Mouse (Mus musculus) midbrain, embryonic 10.5 days (tissue): ENCODE measurements at regions not wholly inside any gene's neighbourhood (a gene's known extent, or its start where the extent isn't known, plus 50 kb on each side); places are given as distances from the start of the nearest gene placed in this dataset.

Source experiments
- DNase-seq: peaks from one replicate; pipeline ENCODE4 v3.0.0-alpha.2; 2017; ENCODE audit warnings: low spot score
- H3K27ac ChIP-seq: fragments of 300-500 bp; sonication (generic); replicated peaks from 2 replicates; pipeline ENCODE4 v1.5.1; 2016; ENCODE audit warnings: mild to moderate bottlenecking
- H3K27me3 ChIP-seq: fragments of 300-500 bp; sonication (generic); 2 replicates; pipeline ENCODE4 v1.6.1; 2016; ENCODE audit warnings: low read depth, mild to moderate bottlenecking; ENCODE audit not compliant: poor library complexity, severe bottlenecking
- H3K36me3 ChIP-seq: fragments of 300-500 bp; sonication (generic); 2 replicates; pipeline ENCODE4 v1.6.1; 2016; ENCODE audit warnings: mild to moderate bottlenecking, moderate library complexity
- H3K4me1 ChIP-seq: fragments of 300-500 bp; sonication (generic); 2 replicates; pipeline ENCODE4 v1.6.1; 2016
- H3K4me3 ChIP-seq: fragments of 300-500 bp; sonication (generic); 2 replicates; pipeline ENCODE4 v1.5.1; 2016; ENCODE audit warnings: mild to moderate bottlenecking, moderate library complexity
- H3K9me3 ChIP-seq: fragments of 300-500 bp; sonication (generic); replicated peaks from 2 replicates; pipeline ENCODE4 v1.6.1; 2016; ENCODE audit warnings: mild to moderate bottlenecking
- WGBS: fragments of 180-500 bp; shearing (Covaris S2); methylation state at CpG from one replicate; pipeline ENCODE4 v1.1.7; 2016; 5-methylcytosine and 5-hydroxymethylcytosine counted together

DNA sequence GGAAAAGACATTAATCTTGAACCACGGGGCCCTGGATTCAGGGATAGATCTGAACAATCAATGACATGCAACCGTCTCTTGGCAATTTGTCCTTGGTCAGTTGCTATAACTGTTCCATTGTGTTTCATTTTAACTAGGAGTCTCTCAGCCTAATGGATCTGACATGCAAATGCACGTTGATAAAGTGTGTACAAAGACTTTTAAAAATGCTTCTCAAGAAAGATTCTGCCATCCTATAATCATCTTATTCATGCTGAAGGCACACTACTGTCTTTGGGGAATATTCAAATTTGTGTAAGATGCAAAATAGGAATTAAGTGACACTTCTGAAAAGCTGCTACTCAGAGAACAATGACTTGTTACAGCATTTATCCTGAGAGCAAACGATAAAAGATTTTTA is 252.3 kb downstream of the Hdgfl1 start:
- 81% methylated on average over 4 of the region's 4 CpGs for WGBS
- DNase-seq = no peak
- H3K36me3 ChIP-seq = no peaks in the 10 kb centered on the region

DNA sequence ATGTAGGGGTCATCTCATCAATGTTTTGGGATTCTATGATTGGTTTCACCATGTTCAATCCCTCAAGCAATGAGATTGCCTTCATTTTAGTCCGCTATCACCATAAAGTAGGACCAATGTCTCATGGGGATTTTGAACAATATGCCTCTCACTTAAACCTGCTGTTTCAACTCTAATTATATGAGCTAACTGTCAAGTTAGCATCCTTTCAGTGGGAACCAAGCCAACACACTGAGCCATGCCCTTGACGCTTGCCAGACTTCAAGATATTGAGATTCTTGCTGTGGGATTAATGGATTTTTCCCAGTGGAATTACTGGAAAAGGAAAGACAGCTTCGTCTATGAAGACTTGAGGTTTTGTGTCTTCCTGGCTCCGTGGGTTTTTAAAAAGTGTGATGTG is 259.5 kb downstream of the Hdgfl1 start:
- Histone ChIP-seq H3K4me3 (no peak overlapping the region), H3K36me3 (no peaks in the 10 kb centered on the region), H3K4me1 (no peaks in the 10 kb centered on the region), H3K9me3 (no peaks in the 10 kb centered on the region), H3K27ac (no peak overlapping the region), H3K27me3 (no peaks in the 10 kb centered on the region)
- 86% methylated on average over 4 of the region's 4 CpGs for WGBS
- no peak for DNase-seq

More for the DNA sequence above, 252.3 kb downstream of the Hdgfl1 start:
- Histone ChIP-seq H3K4me1 (no peaks in the 10 kb centered on the region), H3K27me3 (no peaks in the 10 kb centered on the region), H3K27ac (no peak overlapping the region), H3K4me3 (no peak overlapping the region), H3K9me3 (no peaks in the 10 kb centered on the region)

DNA sequence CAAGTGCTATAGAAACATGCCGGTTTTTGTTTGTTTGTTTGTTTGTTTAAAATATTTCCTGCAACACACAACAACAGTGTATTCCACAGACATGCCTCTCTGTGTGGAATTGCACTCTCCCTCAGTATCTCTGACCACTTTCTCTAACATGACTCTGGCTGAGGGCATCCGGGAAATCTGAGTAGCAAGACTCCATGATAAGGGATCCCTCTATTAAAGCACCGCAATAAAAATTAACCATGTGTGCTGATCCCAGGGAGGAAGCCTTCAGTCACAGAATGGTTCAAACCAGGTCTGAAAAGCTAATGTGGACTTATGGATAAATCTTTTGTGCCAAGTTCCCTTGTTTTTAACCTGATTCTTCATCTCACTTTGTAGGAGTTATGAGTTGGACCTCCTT is 260.1 kb downstream of the Hdgfl1 start:
- no peak overlapping the region for H3K27ac ChIP-seq
- H3K4me3 ChIP-seq = no peak overlapping the region
- DNase-seq = no peak
- WGBS = 94% methylated on average over 3 of the region's 3 CpGs
- H3K27me3 ChIP-seq = no peaks in the 10 kb centered on the region
- H3K36me3 ChIP-seq = no peaks in the 10 kb centered on the region
- no peaks in the 10 kb centered on the region for H3K4me1 ChIP-seq
- H3K9me3 ChIP-seq = no peaks in the 10 kb centered on the region

DNA sequence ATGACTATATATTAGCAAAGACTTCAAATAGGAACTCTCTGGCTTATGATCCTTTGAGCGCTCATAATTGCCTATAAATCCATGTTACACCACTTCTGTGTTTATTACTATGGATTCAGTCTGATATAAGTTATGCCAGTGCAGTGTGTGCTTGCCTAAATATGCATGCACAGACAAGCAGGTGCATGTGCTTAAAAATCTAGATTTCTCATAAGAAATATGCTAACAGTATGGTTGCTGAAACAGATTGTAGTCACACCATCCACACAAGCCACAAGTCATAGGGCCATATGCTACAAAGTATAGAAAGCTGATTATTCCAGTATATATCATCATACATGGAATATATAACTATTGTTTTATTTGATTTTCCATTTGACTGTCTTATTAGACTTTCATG is 266.2 kb downstream of the Hdgfl1 start:
- no peak for DNase-seq

DNA sequence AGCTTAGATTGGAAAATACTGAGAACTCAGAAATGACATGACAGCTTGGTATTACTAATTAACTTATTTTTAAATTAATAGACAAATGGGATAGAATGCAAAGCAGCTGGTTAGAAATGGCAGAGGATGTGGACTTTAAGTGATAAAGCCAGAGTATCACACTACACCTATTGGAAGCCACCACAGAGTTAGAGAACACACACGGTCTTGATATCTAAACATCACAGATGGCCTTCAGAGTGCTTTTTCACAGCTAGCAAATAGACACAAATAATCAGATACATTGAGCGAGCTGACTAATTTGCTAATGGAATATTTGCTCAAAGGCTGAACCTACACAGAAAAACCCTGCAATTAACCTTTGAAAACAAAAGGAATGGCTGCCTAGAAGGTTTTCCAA is 272.9 kb downstream of the Hdgfl1 start:
- Histone ChIP-seq H3K4me1 (no peaks in the 10 kb centered on the region), H3K9me3 (no peaks in the 10 kb centered on the region), H3K4me3 (no peak overlapping the region), H3K36me3 (no peaks in the 10 kb centered on the region), H3K27ac (no peak overlapping the region), H3K27me3 (no peaks in the 10 kb centered on the region)
- no peak for DNase-seq
- WGBS = 70% methylated on average over 2 of the region's 2 CpGs

More for the DNA sequence above, 266.2 kb downstream of the Hdgfl1 start:
- Histone ChIP-seq H3K4me3 (no peak overlapping the region), H3K36me3 (no peaks in the 10 kb centered on the region), H3K9me3 (no peaks in the 10 kb centered on the region), H3K27me3 (no peaks in the 10 kb centered on the region), H3K4me1 (no peaks in the 10 kb centered on the region), H3K27ac (no peak overlapping the region)
- WGBS = 98% methylated on average over 1 of the region's 1 CpGs

DNA sequence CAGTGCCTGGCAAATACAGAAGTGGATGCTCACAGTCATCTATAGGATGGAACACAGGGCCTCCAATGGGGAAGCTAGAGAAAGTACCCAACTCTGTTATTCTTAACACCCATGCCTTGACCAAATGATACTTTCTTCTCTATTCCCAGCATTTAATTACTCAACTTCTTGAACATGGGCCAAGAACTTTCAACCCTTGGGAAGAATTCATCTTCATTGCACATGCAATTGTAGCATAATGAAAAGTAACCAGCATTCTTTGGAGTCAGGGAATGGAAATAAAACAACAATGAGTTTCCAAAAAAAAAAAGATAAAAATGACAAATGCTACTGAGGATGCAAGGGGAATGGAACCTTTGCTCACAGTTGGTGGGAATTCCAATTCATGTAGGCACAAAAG is 274.1 kb downstream of the Hdgfl1 start:
- DNase-seq = no peak
- Histone ChIP-seq H3K36me3 (no peaks in the 10 kb centered on the region), H3K27ac (no peak overlapping the region), H3K9me3 (no peaks in the 10 kb centered on the region), H3K4me3 (no peak overlapping the region), H3K4me1 (no peaks in the 10 kb centered on the region), H3K27me3 (no peaks in the 10 kb centered on the region)

DNA sequence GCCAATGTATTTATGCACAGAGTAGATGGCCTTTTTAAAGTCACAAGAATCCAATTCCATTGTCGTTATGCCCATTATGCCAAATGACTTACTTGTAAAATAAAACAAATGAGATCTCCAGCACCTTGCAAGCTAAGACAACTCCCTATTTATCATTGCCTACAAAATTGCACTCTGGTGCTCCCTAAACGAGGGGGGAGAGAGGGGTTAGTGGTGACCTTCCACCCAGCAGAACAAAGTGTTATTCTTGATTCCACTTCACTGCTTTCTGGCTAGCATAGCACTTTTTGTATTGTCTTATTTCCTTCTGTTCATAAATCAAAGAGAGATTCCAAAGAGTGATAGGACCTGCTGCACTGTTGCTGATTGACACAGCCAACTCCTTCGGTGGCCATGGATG is 300.6 kb downstream of the Hdgfl1 start:
- 82% methylated on average over 3 of the region's 3 CpGs for WGBS
- no peaks in the 10 kb centered on the region for H3K4me1 ChIP-seq
- H3K27ac ChIP-seq = no peak overlapping the region
- no peaks in the 10 kb centered on the region for H3K27me3 ChIP-seq
- DNase-seq = no peak
- no peaks in the 10 kb centered on the region for H3K9me3 ChIP-seq
- H3K36me3 ChIP-seq = no peaks in the 10 kb centered on the region
- H3K4me3 ChIP-seq = no peak overlapping the region

DNA sequence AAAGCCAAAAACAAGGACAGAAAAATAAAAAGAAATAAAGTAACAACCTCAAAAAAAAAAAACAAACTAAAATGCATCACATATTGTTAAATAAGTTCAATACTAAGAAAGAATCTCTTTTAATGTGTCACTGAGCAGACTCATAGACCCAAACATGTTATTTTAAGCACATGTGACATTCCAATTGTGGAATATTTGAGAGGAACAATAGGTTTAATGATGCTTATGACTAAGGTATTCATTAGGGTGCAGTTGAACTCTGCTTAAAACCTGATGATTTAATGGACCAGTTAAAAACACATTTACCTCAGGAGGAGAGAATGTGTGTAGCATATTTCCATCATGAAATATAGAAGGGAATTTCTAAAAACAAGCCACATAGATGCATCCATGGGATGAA is 302.4 kb downstream of the Hdgfl1 start:
- Histone ChIP-seq H3K27ac (no peak overlapping the region), H3K9me3 (no peaks in the 10 kb centered on the region), H3K36me3 (no peaks in the 10 kb centered on the region), H3K4me1 (no peaks in the 10 kb centered on the region), H3K27me3 (no peaks in the 10 kb centered on the region), H3K4me3 (no peak overlapping the region)
- no peak for DNase-seq

DNA sequence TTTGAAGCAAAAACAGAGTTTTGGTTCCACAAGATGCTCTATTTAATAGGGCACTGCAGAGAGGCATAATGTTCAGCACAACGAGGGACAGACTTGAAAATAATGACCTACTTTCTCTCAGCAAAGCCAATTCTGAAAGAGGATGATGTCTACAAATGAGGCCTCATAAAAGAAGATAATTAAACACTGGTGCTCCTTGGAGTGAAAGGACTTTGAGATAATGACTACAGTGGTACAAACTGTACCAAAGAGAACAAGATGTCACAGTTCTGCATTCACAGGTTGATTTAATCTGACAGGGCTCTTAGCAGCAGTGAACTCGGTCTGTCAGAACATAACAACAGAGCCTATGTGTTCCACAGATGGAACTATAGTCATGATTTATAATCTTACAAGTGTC is 305.4 kb downstream of the Hdgfl1 start:
- no peaks in the 10 kb centered on the region for H3K9me3 ChIP-seq
- H3K4me3 ChIP-seq = no peak overlapping the region
- no peak overlapping the region for H3K27ac ChIP-seq
- no peaks in the 10 kb centered on the region for H3K27me3 ChIP-seq
- DNase-seq = no peak
- H3K4me1 ChIP-seq = no peaks in the 10 kb centered on the region
- WGBS = 71% methylated on average over 2 of the region's 2 CpGs
- H3K36me3 ChIP-seq = no peaks in the 10 kb centered on the region

DNA sequence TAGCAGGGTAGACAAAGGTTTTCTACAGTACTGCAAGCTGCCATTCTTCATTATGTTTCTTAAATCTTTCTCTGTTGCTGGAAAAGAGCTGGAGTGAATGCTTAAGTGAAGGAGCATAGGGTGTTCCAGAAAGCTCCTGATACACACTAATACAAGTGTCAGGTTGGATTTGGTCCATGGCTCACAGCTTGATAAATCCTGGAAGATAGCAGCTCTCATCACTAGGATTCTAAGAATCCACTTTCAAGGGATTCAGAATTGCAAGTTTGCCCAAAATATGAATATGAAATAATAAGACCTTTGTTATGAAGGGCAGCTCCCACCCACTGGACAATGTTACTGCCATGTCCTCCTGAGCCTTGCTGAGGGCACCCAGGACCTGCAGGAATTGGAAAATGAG is 305.9 kb downstream of the Hdgfl1 start:
- no peak for DNase-seq
- no peaks in the 10 kb centered on the region for H3K9me3 ChIP-seq
- H3K27me3 ChIP-seq = no peaks in the 10 kb centered on the region
- H3K36me3 ChIP-seq = no peaks in the 10 kb centered on the region
- H3K4me3 ChIP-seq = no peak overlapping the region
- no peaks in the 10 kb centered on the region for H3K4me1 ChIP-seq
- H3K27ac ChIP-seq = no peak overlapping the region

DNA sequence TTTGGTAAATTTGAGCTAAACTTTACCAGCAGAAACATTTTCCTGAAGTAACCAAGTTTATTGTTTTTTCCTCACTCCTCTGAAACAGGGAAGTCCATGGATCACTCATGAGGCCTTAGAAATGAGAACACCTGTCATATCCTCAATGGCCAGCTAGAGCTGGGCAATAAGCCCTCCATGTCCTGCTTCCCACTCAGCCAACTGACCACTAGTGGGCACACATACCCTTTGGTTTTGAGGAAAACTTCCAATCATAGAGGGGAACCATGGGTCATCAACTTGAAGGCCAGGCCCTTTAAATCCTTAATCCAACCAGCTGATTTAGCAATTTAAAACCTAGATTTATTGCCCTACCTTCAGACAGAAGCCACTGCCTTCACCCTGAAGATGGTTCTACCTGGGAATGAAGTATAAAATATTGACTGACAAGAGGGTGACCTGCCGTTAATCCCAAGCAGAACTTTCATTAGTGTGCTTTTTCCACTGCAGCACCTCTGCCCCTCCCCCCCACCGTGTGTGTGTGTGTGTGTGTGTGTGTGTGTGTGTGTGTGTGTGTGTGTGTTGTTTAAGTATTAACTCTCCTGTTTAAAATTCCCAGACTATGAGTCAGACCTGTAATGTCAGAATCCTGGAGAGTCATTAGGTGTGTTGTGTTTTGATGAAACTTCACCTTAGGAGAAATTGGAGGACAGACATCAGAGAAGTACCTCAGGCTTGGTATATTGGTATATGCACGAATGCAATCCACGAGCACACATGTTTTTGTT is 312.3 kb downstream of the Hdgfl1 start:
- Histone ChIP-seq H3K4me1 (no peaks in the 10 kb centered on the region), H3K4me3 (no peak overlapping the region), H3K36me3 (no peaks in the 10 kb centered on the region), H3K9me3 (no peaks in the 10 kb centered on the region; the same call in 1 of the 2 replicates), H3K27ac (no peak overlapping the region), H3K27me3 (no peaks in the 10 kb centered on the region)
- DNase-seq = no peak
- 82% methylated on average over 4 of the region's 4 CpGs for WGBS

DNA sequence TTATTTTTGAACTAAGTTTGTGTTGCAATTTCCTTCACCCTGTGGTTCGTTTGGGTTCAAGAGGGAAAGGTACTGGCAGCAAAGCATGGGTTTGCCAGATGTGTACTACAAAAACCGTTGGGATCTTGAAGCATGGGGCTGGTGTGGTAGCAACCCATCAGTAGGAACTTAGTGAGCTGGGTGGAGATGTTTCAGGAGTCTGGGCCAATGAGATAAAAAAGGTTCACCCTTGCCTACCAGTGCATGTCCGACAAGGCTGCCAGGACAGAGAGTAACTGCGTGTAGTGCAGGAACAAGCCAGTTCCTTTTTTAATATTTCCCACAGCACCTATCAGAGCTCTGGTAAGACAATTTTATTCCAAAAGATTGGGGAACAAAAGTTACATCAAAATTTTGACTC is 343.3 kb downstream of the Hdgfl1 start:
- WGBS = 86% methylated on average over 4 of the region's 4 CpGs
- Histone ChIP-seq H3K36me3 (no peaks in the 10 kb centered on the region), H3K4me1 (no peaks in the 10 kb centered on the region), H3K27ac (no peak overlapping the region), H3K9me3 (no peaks in the 10 kb centered on the region), H3K27me3 (no peaks in the 10 kb centered on the region), H3K4me3 (no peak overlapping the region)
- no peak for DNase-seq

DNA sequence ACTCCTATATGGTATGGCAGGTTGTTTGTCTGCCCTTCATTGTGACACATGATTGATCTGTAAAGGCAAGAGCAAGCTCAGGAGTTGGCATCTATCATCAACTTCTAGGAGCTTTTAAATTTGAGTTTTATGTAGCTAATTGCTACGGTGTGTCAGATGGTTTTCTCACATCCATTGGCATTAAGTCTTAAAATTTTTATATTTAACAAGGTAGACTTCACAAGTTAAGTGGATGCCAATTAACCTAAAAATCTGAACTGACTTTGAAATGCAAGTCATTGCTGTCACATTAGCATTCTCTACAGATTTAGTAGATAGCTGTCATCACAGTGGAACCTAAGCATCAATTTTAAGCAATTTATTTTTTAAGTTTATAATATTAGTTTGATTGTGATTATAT is 345.5 kb downstream of the Hdgfl1 start:
- Histone ChIP-seq H3K27ac (no peak overlapping the region), H3K36me3 (no peaks in the 10 kb centered on the region), H3K9me3 (no peaks in the 10 kb centered on the region), H3K4me3 (no peak overlapping the region), H3K27me3 (no peaks in the 10 kb centered on the region), H3K4me1 (no peaks in the 10 kb centered on the region)
- DNase-seq = no peak
- WGBS = 94% methylated on average over 1 of the region's 1 CpGs

DNA sequence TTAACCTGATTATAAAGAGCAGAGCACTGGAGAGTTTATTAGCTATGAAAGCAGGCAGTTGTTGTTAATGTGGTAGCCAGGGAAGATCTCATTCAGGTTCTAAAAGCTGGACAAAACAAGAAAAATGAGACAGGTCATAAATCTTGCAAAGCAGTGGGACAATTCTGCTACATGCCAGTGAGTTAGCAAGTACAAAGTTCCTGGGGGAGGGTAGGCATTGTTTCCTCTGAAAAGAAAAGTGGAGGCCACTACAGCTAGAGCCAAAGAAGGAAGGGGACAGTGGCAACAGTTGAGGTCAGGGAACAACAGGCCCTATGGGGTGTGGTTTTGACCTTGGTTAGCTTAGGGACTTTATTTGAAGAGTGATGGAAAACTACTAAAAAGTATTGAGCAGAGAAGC is 364.2 kb downstream of the Hdgfl1 start:
- no peak for DNase-seq
- no peaks in the 10 kb centered on the region for H3K27me3 ChIP-seq
- H3K36me3 ChIP-seq = no peaks in the 10 kb centered on the region
- H3K9me3 ChIP-seq = no peaks in the 10 kb centered on the region
- H3K4me1 ChIP-seq = no peaks in the 10 kb centered on the region
- H3K27ac ChIP-seq = no peak overlapping the region
- no peak overlapping the region for H3K4me3 ChIP-seq
